Mouse (Mus musculus) retina, postnatal 7 days (tissue): ENCODE data around the gene Pdia3.
"Not testable (repeated sequence)": the region's sequence is repeated elsewhere in the genome, so short reads cannot be mapped to it uniquely, and the experiment has no call there.

Source experiments
- DNase-seq: peaks from one replicate; pipeline ENCODE4 v3.0.0-alpha.2; 2012; ENCODE audit warnings: low read depth, low spot score

Gene Pdia3

DNA sequence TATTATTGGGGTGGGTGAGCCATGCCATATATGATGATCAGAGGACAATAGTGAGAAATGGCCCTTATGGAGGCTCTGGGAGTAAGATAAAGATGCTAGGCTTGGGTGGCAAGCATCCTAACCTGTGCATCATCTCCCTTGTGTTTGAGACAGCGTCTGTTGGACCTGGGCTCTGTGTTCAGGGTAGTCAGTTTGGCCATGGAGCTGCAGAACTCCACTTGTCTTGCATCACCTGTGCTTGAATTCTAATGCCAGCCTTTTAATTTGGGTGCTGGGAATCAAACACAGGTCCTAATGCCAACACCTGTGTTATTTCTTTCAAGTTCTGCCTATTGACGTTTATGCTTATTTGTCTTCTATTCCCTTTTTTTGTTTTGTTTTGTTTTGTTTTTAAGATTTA is 61.7 kb downstream of the Pdia3 start:
- DNase-seq: not testable (repeated sequence)

DNA sequence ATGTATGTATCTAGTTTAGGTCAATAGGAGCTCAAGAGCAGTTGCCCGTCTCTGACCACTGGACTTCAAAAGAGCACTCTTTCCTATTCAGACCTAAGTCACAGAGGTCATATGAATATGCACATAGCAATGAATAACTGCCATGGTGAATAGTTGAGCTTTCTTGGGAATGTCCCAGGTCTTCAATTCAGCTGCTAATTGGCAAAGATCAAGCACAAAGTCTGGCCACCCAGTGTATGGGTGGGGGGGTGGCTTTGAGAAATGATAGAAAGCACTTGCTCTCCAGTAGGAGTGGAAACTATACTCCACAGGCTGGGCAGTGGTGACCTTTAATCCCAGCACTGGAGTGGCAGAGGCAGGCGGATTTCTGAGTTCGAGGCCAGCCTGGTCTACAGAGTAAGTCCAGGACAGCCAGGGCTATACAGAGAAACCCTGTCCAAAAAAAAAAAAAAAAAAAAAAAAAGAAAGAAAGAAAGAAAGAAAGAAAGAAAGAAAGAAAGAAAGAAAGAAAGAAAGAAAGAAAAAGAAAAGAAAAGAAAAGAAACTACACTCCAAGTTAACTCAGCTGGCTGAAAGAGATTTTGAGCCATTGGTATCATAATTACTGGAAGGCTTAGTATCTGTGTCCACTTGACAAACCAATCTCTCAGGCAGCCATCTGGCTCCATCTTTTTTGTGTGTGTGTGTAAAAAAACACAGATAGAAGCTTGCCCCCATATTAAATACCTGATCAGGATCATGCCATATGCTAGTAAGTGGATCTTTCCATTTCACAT is 64.1 kb downstream of the Pdia3 start:
- DNase-seq: no peak

DNA sequence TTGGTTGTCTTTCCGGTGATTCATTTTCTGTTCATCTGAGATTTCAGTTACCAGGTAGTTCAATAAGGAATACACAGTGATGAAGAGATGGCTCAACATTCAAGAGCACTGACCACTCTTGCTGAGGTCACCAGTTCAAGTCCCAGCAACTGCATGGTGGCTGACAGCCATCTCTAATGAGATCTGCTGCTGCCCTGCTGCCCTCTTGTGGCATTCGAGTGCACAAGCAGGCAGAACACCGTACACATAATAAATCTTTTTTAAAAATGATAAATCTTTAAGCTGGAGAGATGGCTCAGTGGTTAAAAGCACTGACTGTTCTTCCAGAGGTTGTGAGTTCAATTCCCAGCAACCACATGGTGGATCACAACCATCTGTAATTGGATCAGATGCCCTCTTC is 66.9 kb downstream of the Pdia3 start:
- peak; percentile 25 for DNase-seq

DNA sequence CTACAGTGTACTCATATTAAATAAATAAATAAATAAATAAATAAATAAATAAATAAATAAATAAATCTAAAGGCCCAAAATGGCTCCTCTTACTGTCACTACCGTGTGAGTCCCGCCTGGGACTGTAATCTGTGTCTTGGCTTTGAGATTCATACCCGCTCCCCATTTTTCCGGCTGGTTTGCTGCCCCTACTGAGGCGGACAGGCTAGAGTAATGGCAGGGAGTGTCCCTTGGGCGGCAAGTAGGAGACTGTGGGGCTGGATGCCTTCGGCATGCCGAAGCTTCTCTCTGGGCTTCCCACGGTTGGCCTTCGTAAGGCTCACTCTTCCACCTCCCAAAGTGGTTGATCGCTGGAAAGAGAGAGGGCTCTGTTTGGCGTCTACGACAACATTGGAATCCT is 67.3 kb downstream of the Pdia3 start:
- not testable (repeated sequence) for DNase-seq

DNA sequence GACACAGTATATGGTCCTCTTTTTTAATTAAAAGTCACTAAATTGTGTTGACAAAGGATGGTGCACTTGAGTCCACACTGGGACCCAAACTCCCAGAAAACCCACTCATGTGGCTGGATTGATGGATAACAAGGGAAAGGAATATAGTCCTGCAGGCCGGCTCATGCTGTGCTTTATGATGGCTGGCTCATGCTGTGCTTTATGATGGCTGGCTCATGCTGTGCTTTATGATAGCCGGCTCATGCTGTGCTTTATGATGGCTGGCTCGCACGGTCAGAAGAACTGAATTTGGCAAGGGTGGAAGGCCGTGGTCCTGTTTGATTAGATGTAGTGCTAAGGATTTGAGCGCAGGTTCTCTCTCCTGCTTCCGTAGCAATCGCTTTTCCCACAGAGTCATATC is 70.0 kb downstream of the Pdia3 start:
- DNase-seq: no peak

DNA sequence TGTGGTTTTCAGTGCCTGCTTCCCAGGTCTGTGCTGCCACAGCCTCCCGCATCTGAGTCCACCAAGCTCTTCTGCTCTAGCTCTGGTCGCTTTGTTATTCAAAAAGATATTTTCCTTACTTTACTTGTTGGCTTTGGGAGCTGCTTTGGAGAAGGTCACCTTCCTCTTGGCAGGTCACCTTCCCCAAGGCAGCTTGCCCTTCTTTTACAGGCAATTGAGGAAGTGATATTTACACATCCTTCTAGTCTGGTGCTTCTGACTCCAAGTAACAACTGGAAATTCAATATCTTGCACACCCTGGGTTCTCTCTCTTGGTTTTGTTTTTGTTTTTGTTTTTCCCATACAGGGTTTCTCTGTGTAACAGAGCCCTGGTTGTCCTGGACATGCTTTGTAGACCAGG is 70.8 kb downstream of the Pdia3 start:
- DNase-seq: not testable (repeated sequence)
